Mouse (Mus musculus) ES-Bruce4 (cell line): ENCODE data around the gene Gpc6. TPM values are rescaled to one million over a fixed set of nuclear protein-coding genes. Genes with fewer than 3 reads are reported as not detected.

Experiments
- H3K27ac ChIP-seq: 2 replicates; pipeline ENCODE4 v1.5.1; 2012; ENCODE audit warnings: low read length, inconsistent platforms; ENCODE audit not compliant: insufficient read depth
- H3K27me3 ChIP-seq: 2 replicates; pipeline ENCODE4 v1.6.1; 2012; ENCODE audit warnings: mild to moderate bottlenecking, low read length, inconsistent platforms; ENCODE audit not compliant: control insufficient read depth, poor library complexity, insufficient read depth, severe bottlenecking
- H3K36me3 ChIP-seq: 2 replicates; pipeline ENCODE4 v1.6.1; 2012; ENCODE audit warnings: inconsistent platforms, mild to moderate bottlenecking, low read length, moderate library complexity; ENCODE audit not compliant: control insufficient read depth, poor library complexity, insufficient read depth, severe bottlenecking
- H3K4me1 ChIP-seq: one replicate; pipeline ENCODE4 v1.8.1; 2011; ENCODE audit warnings: low read length; ENCODE audit not compliant: control insufficient read depth, insufficient read depth
- H3K4me3 ChIP-seq: 2 replicates; pipeline ENCODE4 v1.5.1; 2011; ENCODE audit warnings: low read depth, mild to moderate bottlenecking, low read length
- H3K9ac ChIP-seq: 2 replicates; pipeline ENCODE4 v1.6.1; 2012; ENCODE audit warnings: low read depth, mild to moderate bottlenecking, inconsistent platforms; ENCODE audit not compliant: poor library complexity, severe bottlenecking
- H3K9me3 ChIP-seq: replicated peaks from 2 replicates; pipeline ENCODE4 v1.6.1; 2012; ENCODE audit warnings: mild to moderate bottlenecking, low read length, inconsistent platforms; ENCODE audit not compliant: control insufficient read depth, poor library complexity, insufficient read depth, severe bottlenecking
- CTCF ChIP-seq: IDR thresholded peaks from one replicate; pipeline ENCODE4 v1.8.1; 2011; ENCODE audit warnings: low read depth, low read length
- EP300 ChIP-seq: IDR thresholded peaks from 2 replicates; pipeline ENCODE4 v1.6.1; 2011; ENCODE audit warnings: low read depth, low read length; ENCODE audit not compliant: insufficient read depth
- POLR2A ChIP-seq: IDR thresholded peaks from one replicate; pipeline ENCODE4 v1.8.1; 2011; ENCODE audit warnings: low read length; ENCODE audit not compliant: insufficient read depth
- polyA plus RNA-seq: library from polyadenylated mRNA; stranded (reverse); fragments of >200 nt; gene quantifications from 2 replicates; pipeline ENCODE4 v1.2.4, GENCODE M21; 2011; ENCODE audit warnings: low read depth; ENCODE audit not compliant: missing spikeins, insufficient read depth, insufficient read length

The Gpc6 gene
- polyA plus RNA-seq, 1 experiment = 4.7 TPM

DNA sequence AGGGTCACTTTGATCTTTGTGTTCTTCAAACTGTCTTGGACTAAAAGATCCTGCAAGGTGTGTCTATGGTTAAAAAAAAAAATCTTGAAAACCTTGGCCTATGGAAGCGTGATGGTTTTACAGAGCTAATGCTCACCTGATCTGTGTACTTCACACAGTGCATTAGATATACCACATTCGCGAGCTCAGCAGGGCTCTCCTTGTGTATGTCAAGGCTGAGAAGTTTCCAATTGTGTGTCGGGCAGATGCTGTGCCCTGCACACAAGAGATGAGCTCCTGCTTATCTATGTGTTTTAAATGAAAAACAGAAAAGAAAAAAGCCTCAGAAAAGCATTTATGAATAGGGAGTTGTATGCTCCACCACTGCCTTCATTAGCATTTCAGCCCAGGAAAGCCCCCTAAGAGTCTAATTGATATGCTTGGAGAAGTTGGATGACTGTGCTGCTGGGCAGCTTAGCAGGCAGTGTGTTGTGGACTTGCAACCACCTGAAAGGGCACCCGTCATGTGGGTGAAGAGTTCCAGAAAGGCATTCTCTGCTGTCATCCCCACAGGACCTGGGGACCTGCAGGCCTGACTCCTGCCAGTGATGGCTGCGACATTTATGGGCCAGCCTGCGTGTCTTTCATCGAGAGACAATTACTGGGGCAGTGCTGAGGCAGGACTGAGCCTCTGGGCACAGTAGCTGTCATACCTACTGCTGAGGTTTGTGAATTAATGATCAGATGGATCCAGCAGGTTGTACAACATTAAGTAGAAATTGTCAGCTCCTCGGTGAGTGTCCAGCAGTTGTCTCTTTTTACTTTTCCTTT, 436.2 kb downstream of the Gpc6 start:
- H3K36me3 ChIP-seq = no peaks in the 10 kb centered on the region
- H3K4me1 ChIP-seq = no peaks in the 10 kb centered on the region
- TF ChIP-seq POLR2A (no peak), CTCF (no peak), EP300 (no peak)
- H3K9me3 ChIP-seq = no peaks in the 10 kb centered on the region
- H3K9ac ChIP-seq = no peak overlapping the region
- no peaks in the 10 kb centered on the region for H3K27me3 ChIP-seq
- H3K27ac ChIP-seq = no peak overlapping the region
- no peak overlapping the region for H3K4me3 ChIP-seq

DNA sequence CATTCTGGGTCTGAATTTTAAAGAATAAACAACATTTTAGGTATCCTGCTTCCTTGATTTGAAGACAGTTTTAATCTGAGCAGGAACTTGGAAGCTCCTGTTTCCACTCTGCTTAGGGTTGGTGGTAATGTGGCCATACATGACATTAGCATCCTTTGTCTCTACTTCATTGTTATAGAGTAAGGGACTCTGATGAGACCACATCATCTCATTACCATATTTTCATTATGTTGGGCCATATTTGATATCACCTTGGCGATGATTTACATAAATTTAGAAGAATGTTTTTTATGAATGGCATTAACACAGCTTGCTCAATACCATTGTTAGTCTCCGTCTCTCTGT, 436.8 kb downstream of the Gpc6 start:
- H3K9ac ChIP-seq = no peak overlapping the region
- H3K4me1 ChIP-seq = no peaks in the 10 kb centered on the region
- TF ChIP-seq EP300 (no peak), CTCF (no peak)

DNA sequence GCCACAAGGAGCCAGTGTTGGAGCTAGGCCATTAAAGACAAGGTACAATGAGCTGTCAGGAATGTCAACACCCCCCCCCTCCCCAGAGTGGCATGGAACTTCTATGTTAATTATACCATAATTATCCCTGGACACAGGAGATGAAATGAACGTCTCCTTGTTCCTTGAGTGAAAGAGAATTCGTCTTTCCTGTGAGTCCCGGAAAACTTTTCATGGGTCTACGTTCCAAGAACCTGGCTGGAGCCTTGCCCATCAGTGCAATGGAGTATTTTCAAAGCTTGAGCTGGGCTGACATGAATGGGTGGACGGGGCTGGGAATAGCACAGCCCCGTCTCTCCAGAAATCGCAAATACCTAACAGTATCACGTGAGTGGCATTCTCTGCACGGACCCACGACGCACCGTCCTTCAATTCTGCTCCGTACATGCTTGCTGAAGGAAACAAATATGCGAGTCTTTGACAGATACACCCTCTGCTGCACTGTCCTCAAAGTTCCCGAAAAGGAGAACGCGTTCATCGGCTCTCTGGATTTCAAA, 444.3 kb downstream of the Gpc6 start:
- TF ChIP-seq POLR2A (no peak), CTCF (no peak), EP300 (no peak)
- H3K27ac ChIP-seq = no peak overlapping the region
- H3K4me1 ChIP-seq = no peaks in the 10 kb centered on the region
- H3K9me3 ChIP-seq = no peaks in the 10 kb centered on the region
- no peaks in the 10 kb centered on the region for H3K36me3 ChIP-seq
- H3K27me3 ChIP-seq = no peaks in the 10 kb centered on the region
- H3K4me3 ChIP-seq = no peak overlapping the region
- H3K9ac ChIP-seq = no peak overlapping the region

More for the DNA sequence above, 436.8 kb downstream of the Gpc6 start:
- Histone ChIP-seq H3K9me3 (no peaks in the 10 kb centered on the region), H3K36me3 (no peaks in the 10 kb centered on the region), H3K27me3 (no peaks in the 10 kb centered on the region), H3K4me3 (no peak overlapping the region), H3K27ac (no peak overlapping the region)

DNA sequence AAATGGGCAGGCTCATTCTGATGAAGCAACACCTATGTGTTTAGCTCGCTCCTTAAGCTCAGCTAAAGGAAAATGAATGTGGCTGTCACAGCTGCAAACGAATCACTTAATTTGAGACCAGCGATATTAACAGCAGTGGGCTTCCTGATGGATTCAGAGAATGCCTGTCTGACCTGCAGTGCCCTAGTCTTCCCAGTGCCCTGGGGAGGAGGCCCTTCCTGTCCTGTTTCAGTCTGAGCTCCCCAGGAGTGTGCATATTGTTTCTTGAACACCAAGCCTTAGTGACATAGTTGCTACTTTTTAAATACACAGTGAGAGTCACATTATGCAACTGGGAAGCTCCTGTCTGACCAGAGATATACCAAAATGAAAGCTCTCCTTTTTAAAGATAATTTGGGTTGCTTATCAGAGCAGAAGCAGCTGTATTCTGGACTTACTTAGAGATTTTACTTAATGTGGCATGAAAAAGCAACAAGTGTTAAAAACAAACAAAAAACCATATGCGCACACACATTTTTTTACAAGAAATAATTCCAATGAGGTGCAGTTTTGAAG, 451.8 kb downstream of the Gpc6 start:
- Histone ChIP-seq H3K4me1 (no peaks in the 10 kb centered on the region), H3K27me3 (no peaks in the 10 kb centered on the region), H3K9ac (no peak overlapping the region), H3K36me3 (no peaks in the 10 kb centered on the region), H3K27ac (no peak overlapping the region), H3K9me3 (no peaks in the 10 kb centered on the region), H3K4me3 (no peak overlapping the region)
- TF ChIP-seq POLR2A (no peak), EP300 (no peak), CTCF (no peak)

DNA sequence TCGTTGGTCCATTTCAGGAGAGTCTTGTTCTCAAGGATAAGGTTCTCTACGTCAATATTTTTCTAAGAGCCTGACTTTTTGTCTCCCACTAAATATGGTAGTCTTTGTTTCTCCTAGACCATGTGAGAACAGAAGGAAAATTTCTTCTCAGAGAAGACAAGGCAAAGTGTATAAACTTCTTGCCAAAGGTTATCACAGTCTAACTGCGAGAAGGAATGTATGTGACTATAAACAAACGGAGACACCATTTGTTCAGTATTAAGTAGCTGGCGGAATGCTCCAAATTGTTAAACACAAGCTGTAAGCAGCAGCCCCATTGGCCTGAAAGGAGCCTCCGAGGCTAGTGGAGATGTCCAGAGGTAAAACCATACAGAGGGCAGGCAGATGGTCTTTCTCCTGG, 454.9 kb downstream of the Gpc6 start:
- Histone ChIP-seq H3K4me1 (no peaks in the 10 kb centered on the region), H3K36me3 (no peaks in the 10 kb centered on the region), H3K9ac (no peak overlapping the region), H3K9me3 (no peaks in the 10 kb centered on the region), H3K27me3 (no peaks in the 10 kb centered on the region), H3K4me3 (no peak overlapping the region), H3K27ac (no peak overlapping the region)
- TF ChIP-seq EP300 = no peak
- TF ChIP-seq CTCF = no peak
- no peak for TF ChIP-seq POLR2A

DNA sequence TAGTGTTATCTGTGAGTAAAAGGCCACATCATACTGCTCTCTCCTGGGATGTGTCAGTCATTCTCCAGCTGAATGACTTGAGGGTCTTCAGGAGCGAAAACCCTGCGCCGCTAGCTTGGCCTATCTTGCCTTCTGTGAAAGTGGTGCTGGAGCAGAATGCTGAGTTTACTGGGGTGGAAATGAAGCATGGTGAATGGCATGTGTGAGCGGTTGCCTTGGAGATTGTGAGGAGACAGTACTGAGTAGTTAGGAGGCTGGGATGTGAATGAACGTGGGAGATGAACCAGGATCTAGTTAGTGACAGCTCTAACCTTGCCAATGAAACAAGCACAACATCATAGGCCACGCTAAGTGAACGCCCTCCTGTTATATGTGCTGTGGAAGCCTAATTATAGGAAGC, 458.1 kb downstream of the Gpc6 start:
- H3K36me3 ChIP-seq = no peaks in the 10 kb centered on the region

More for the DNA sequence above, 458.1 kb downstream of the Gpc6 start:
- no peak overlapping the region for H3K4me3 ChIP-seq
- no peaks in the 10 kb centered on the region for H3K4me1 ChIP-seq
- H3K27ac ChIP-seq = no peak overlapping the region
- H3K27me3 ChIP-seq = no peaks in the 10 kb centered on the region
- no peaks in the 10 kb centered on the region for H3K9me3 ChIP-seq
- no peak overlapping the region for H3K9ac ChIP-seq
- TF ChIP-seq EP300 (no peak), POLR2A (no peak)
